Mouse (Mus musculus): ENCODE measurements at regions not wholly inside any gene's neighbourhood (a gene's known extent, or its start where the extent isn't known, plus 50 kb on each side); places are given as distances from the start of the nearest gene placed in this dataset.

DNA sequence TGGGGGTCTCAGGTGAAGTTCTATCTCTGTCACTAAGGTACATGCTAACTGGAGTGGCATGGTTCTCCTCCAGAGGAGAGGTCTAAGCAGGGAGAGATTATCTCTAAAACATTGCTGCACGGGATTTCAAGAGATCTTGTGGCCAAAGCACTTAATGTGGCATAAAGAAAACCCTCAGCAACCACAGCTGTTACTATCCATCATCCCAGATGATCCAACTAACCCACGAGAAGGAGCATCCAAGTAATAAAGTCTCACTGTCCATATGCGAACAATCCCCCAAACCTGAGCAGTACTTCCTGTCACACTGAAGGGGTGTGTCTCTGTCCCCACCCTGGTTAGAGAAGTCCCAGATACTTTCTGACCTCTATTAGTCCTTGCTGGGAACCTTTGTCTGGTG lies 363.9 kb downstream of the En1 start:
- TF ChIP-seq POLR2A (IDR thresholded peaks at IDR 0.05; ENCODE audit: borderline replicate concordance, extremely low read depth, insufficient read depth, insufficient read length, poor library complexity, severe bottlenecking) = no peak
- TF ChIP-seq CTCF (IDR thresholded peaks at IDR 0.05; ENCODE audit: borderline replicate concordance, extremely low read depth, insufficient read depth, insufficient read length) = no peak
